Mouse (Mus musculus) CH12.LX (cell line): ENCODE results near the gene Rapgef4. TPM values are rescaled to one million over a fixed set of nuclear protein-coding genes. Genes with fewer than 3 reads are reported as not detected.

Experiments used
- DNase-seq: peaks from one replicate; pipeline ENCODE4 v3.0.0-alpha.2; 2013; ENCODE audit errors: extremely low read depth
- H3K27ac ChIP-seq: 2 replicates; pipeline ENCODE4 v1.5.1; 2012; ENCODE audit warnings: low read depth, mild to moderate bottlenecking, control low read depth, moderate library complexity; ENCODE audit not compliant: insufficient read depth
- H3K27me3 ChIP-seq: replicated peaks from 2 replicates; pipeline ENCODE3; 2012; ENCODE audit warnings: inconsistent platforms
- H3K36me3 ChIP-seq, 2 experiments: replicated peaks in 1 of 2; 2 replicates each; pipeline versions ENCODE3 to v1.6.1; 2012; ENCODE audit warnings: inconsistent platforms in 1 of 2, low read length in 1 of 2, mild to moderate bottlenecking in 1 of 2, mixed read lengths in 1 of 2, moderate library complexity in 1 of 2; ENCODE audit not compliant: control insufficient read depth in 1 of 2, insufficient read depth in 1 of 2
- H3K4me1 ChIP-seq, 2 experiments: 2 replicates each; pipeline ENCODE4 v1.6.1; 2012; ENCODE audit warnings: inconsistent platforms in 1 of 2, moderate library complexity in 1 of 2; ENCODE audit not compliant: insufficient read depth in 2 of 2, control insufficient read depth in 1 of 2
- H3K4me2 ChIP-seq: 2 replicates; pipeline ENCODE4 v1.6.1; 2012; ENCODE audit warnings: low read depth, mild to moderate bottlenecking, control low read depth; ENCODE audit not compliant: poor library complexity, insufficient read depth, severe bottlenecking
- H3K4me3 ChIP-seq, 3 experiments: fragments of 150-350 bp in 1 of 3; sonication (generic) in 1 of 3; replicated peaks in 1 of 3; 2 replicates each; pipeline versions ENCODE3 to v1.5.1; 2011 to 2012; ENCODE audit warnings: low read depth in 2 of 3, low read length in 2 of 3, mild to moderate bottlenecking in 2 of 3, moderate library complexity in 2 of 3, control low read depth in 1 of 3, improper control_type of control experiment in 1 of 3, inconsistent platforms in 1 of 3, mixed read lengths in 1 of 3; ENCODE audit not compliant: poor library complexity in 1 of 3
- H3K79me2 ChIP-seq: replicated peaks from 2 replicates; pipeline ENCODE4 v1.6.1; 2012; ENCODE audit warnings: mild to moderate bottlenecking, moderate library complexity; ENCODE audit not compliant: control insufficient read depth, poor library complexity, insufficient read depth, severe bottlenecking; ENCODE audit errors: extremely low read depth
- H3K9ac ChIP-seq: 2 replicates; pipeline ENCODE4 v1.6.1; 2012; ENCODE audit warnings: low read depth, mild to moderate bottlenecking, control low read depth, moderate library complexity; ENCODE audit not compliant: insufficient read depth
- H3K9me3 ChIP-seq: replicated peaks from 2 replicates; pipeline ENCODE3; 2012; ENCODE audit warnings: low read length, inconsistent platforms, mixed read lengths
- CTCF ChIP-seq, 2 experiments: IDR thresholded peaks in 1 of 2; conservative IDR thresholded peaks in 1 of 2; 2 replicates each; pipeline ENCODE4 v1.5.1; 2011 to 2012; ENCODE audit warnings: low read depth in 2 of 2, low read length in 2 of 2, improper control_type of control experiment in 1 of 2, inconsistent platforms in 1 of 2, mild to moderate bottlenecking in 1 of 2, moderate library complexity in 1 of 2
- E2F4 ChIP-seq: IDR thresholded peaks from 2 replicates; pipeline ENCODE4 v1.6.1; 2011; ENCODE audit warnings: low read depth, low read length, improper control_type of control experiment; ENCODE audit not compliant: insufficient replicate concordance
- EP300 ChIP-seq: IDR thresholded peaks from 2 replicates; pipeline ENCODE4 v1.6.1; 2011; ENCODE audit warnings: low read length, improper control_type of control experiment
- HCFC1 ChIP-seq: IDR thresholded peaks from 2 replicates; pipeline ENCODE4 v1.6.1; 2012; ENCODE audit warnings: low read depth, mild to moderate bottlenecking, inconsistent platforms, low read length, improper control_type of control experiment
- IRF4 ChIP-seq: IDR thresholded peaks from 2 replicates; pipeline ENCODE4 v1.6.1; 2014; ENCODE audit warnings: low read depth, mild to moderate bottlenecking, inconsistent platforms, low read length, improper control_type of control experiment
- JUN ChIP-seq: IDR thresholded peaks from 2 replicates; pipeline ENCODE4 v1.6.1; 2011; ENCODE audit warnings: low read depth, mild to moderate bottlenecking, low read length, improper control_type of control experiment, moderate library complexity; ENCODE audit not compliant: insufficient read depth
- KAT2A ChIP-seq: IDR thresholded peaks from 2 replicates; pipeline ENCODE4 v1.6.1; 2012; ENCODE audit warnings: low read length, improper control_type of control experiment, inconsistent platforms; ENCODE audit not compliant: insufficient replicate concordance
- MAX ChIP-seq: IDR thresholded peaks from 2 replicates; pipeline ENCODE4 v1.6.1; 2011; ENCODE audit warnings: low read length, improper control_type of control experiment
- MXI1 ChIP-seq: IDR thresholded peaks from 2 replicates; pipeline ENCODE4 v1.6.1; 2011; ENCODE audit warnings: mild to moderate bottlenecking, low read depth, low read length, improper control_type of control experiment
- MYC ChIP-seq: IDR thresholded peaks from 2 replicates; pipeline ENCODE4 v1.6.1; 2011; ENCODE audit warnings: low read depth, mild to moderate bottlenecking, improper control_type of control experiment, low read length
- POLR2A ChIP-seq: IDR thresholded peaks from 2 replicates; pipeline ENCODE4 v1.6.1; 2011; ENCODE audit warnings: low read depth, mild to moderate bottlenecking, improper control_type of control experiment, low read length
- POLR2AphosphoS2 ChIP-seq: IDR thresholded peaks from 2 replicates; pipeline ENCODE4 v1.6.1; 2011; ENCODE audit warnings: low read depth, low read length, improper control_type of control experiment
- RAD21 ChIP-seq: IDR thresholded peaks from 2 replicates; pipeline ENCODE4 v1.6.1; 2011; ENCODE audit warnings: low read depth, mild to moderate bottlenecking, low read length, improper control_type of control experiment, moderate library complexity
- RCOR1 ChIP-seq: conservative IDR thresholded peaks from 2 replicates; pipeline ENCODE4 v1.6.1; 2012; ENCODE audit warnings: low read depth, mild to moderate bottlenecking, inconsistent platforms, low read length, improper control_type of control experiment
- SIN3A ChIP-seq: IDR thresholded peaks from 2 replicates; pipeline ENCODE4 v1.6.1; 2012; ENCODE audit warnings: low read length, improper control_type of control experiment, inconsistent platforms
- TCF12 ChIP-seq: IDR thresholded peaks from 2 replicates; pipeline ENCODE4 v1.6.1; 2014; ENCODE audit warnings: low read depth, mild to moderate bottlenecking, inconsistent platforms, low read length, improper control_type of control experiment
- UBTF ChIP-seq: IDR thresholded peaks from 2 replicates; pipeline ENCODE4 v1.6.1; 2012; ENCODE audit warnings: low read depth, mild to moderate bottlenecking, inconsistent platforms, low read length, improper control_type of control experiment, moderate library complexity
- USF1 ChIP-seq: IDR thresholded peaks from 2 replicates; pipeline ENCODE4 v1.6.1; 2014; ENCODE audit warnings: low read depth, mild to moderate bottlenecking, inconsistent platforms, low read length, improper control_type of control experiment
- ZC3H11A ChIP-seq: IDR thresholded peaks from 2 replicates; pipeline ENCODE4 v1.6.1; 2012; ENCODE audit warnings: low read depth, mild to moderate bottlenecking, inconsistent platforms, low read length, improper control_type of control experiment
- ZKSCAN1 ChIP-seq: IDR thresholded peaks from 2 replicates; pipeline ENCODE4 v1.6.1; 2012; ENCODE audit warnings: low read depth, inconsistent platforms, low read length, improper control_type of control experiment, borderline replicate concordance
- ZNF384 ChIP-seq: IDR thresholded peaks from 2 replicates; pipeline ENCODE4 v1.6.1; 2012; ENCODE audit warnings: low read depth, low read length, improper control_type of control experiment, inconsistent platforms
- dilution Hi-C: fragments of 300-500 bp; cut with MboI; formaldehyde crosslinking; loops from 2 replicates; pipeline ENCODE4 v1.14.3; 2020; ENCODE audit warnings: low sequenced_read_pairs; ENCODE audit not compliant: extremely low pct_unique_long_range_greater_than_20kb, extremely low pct_ligation_motif_present
- in situ Hi-C: fragments of 300-500 bp; cut with MboI; formaldehyde crosslinking; loops from 3 replicates; pipeline ENCODE4 v1.14.3; 2019; ENCODE audit warnings: low sequenced_read_pairs, low pct_ligation_motif_present, low pct_unique_long_range_greater_than_20kb, mixed read lengths
- polyA plus RNA-seq: library from polyadenylated mRNA; unstranded; fragments of >175 nt; gene quantifications from 2 replicates; pipeline ENCODE4 v1.2.1, GENCODE M21; 2012; ENCODE audit warnings: low read depth; ENCODE audit not compliant: insufficient read length
- total RNA-seq, 2 experiments: library from RNA; depleted of rRNA; stranded (reverse); fragments of 300-350 nt in 1 of 2; fragments of >200 nt in 1 of 2; gene quantifications; 2 replicates each; pipeline ENCODE4 v1.2.3; 2012 to 2014

Gene Rapgef4
- total and polyA plus RNA-seq, 3 experiments = 0.12 to 0.13 TPM; not detected in 1

DNA sequence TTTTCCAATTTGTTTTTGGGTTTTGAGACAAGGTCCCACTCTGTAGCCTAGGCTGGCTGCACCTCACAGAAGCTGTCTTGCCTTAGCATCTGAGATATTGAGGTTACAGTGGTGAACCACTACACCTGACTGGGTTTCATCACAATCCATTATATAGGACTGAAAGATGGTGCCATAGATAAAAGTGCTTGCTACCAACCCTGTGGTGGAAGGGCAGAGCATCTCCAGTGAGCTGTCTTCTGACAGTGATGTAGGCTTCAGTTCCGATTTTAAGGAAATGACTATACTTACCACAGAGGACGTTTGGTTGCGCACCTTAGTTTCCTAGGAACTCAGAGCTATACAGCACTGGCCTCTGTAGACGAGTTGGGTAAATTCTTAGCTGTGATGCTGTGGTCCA lies 301.7 kb downstream of the Rapgef4 start:
- TF ChIP-seq JUN (no peak), USF1 (no peak), TCF12 (no peak), MXI1 (no peak), E2F4 (no peak), MYC (no peak), RAD21 (no peak), ZC3H11A (no peak), CTCF (conservative IDR thresholded peaks at IDR 0.05 in 1 of 2, IDR thresholded peaks at IDR 0.05 in 1 of 2; ENCODE audit: low read depth in 2 of 2, low read length in 2 of 2) (no peak), KAT2A (no peak)
- no peaks in the 10 kb centered on the region for H3K9me3 ChIP-seq

DNA sequence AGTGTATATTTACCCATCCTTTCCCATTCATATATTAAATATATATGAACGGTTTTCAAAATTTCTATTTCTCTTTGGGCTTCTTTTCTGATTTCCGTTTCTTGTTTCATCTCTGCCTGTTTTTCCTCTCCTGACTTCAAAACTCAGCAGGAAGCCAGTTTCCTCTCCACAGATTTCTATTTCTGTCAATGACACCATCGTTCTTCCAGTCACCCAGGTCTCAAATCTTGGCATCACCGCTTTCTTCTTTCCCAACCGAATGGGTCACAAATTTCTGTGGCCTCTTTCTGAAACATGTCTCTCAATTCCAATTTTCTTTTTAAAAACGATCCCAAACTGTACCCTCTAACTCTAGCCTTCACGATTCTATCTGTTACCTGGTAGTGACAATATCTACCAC lies 303.6 kb downstream of the Rapgef4 start:
- TF ChIP-seq UBTF (no peak), ZNF384 (no peak), KAT2A (no peak), ZKSCAN1 (no peak), E2F4 (no peak), SIN3A (no peak), MAX (no peak), IRF4 (no peak), HCFC1 (no peak), POLR2AphosphoS2 (no peak), RCOR1 (no peak), EP300 (no peak), POLR2A (no peak)
- TF ChIP-seq, all 38 proteins: peak for 0
- H3K27ac ChIP-seq = no peak overlapping the region
- in situ Hi-C loops = no loop called here
- no peaks in the 10 kb centered on the region for H3K27me3 ChIP-seq
- H3K4me2 ChIP-seq = peak overlapping the region; percentile 61; the same call in 1 of the 2 replicates
- no peaks in the 10 kb centered on the region for H3K36me3 ChIP-seq
- H3K4me1 ChIP-seq = peaks cover 0 to 24% of the 10 kb centered on the region in 2 experiments; a peak in 2 of 4 replicates
- no peak overlapping the region for H3K4me3 ChIP-seq
- peak overlapping the region; percentile 73; the same call in 1 of the 2 replicates for H3K9ac ChIP-seq
- DNase-seq = no peak
- no peaks in the 10 kb centered on the region for H3K79me2 ChIP-seq
- H3K9me3 ChIP-seq = no peaks in the 10 kb centered on the region
- dilution Hi-C loops = no loop called here

More for the DNA sequence above, 301.7 kb downstream of the Rapgef4 start:
- Histone ChIP-seq H3K27ac (no peak overlapping the region), H3K27me3 (no peaks in the 10 kb centered on the region), H3K36me3 (no peaks in the 10 kb centered on the region), H3K9ac (no peak overlapping the region), H3K4me2 (no peak overlapping the region), H3K79me2 (no peaks in the 10 kb centered on the region), H3K4me3 (no peak overlapping the region), H3K4me1 (peaks cover 0 to 15% of the 10 kb centered on the region in 2 experiments; a peak in 3 of 4 replicates)
- dilution Hi-C loops (no loop called here), in situ Hi-C loops (no loop called here)
- no peak for DNase-seq
